Mouse (Mus musculus) neural tube, embryonic 12.5 days (tissue): ENCODE measurements around the gene Eif2b5. TPM values are rescaled to one million over a fixed set of nuclear protein-coding genes. Genes with fewer than 3 reads are reported as not detected.

Experiments
- ATAC-seq: fragments of 200-750 bp; cut with Nextera tagmentation; 2 replicates; pipeline ENCODE4 v1.8.0; 2017; ENCODE audit warnings: low read depth, mild to moderate bottlenecking, moderate TSS enrichment, moderate library complexity; ENCODE audit not compliant: low FRiP score
- H3K27ac ChIP-seq: fragments of 300-500 bp; sonication (generic); 2 replicates; pipeline ENCODE4 v1.5.1; 2016
- H3K27me3 ChIP-seq: fragments of 300-500 bp; sonication (generic); replicated peaks from 2 replicates; pipeline ENCODE4 v1.6.1; 2016; ENCODE audit warnings: mild to moderate bottlenecking
- H3K36me3 ChIP-seq: fragments of 300-500 bp; sonication (generic); 2 replicates; pipeline ENCODE4 v1.6.1; 2016; ENCODE audit warnings: mild to moderate bottlenecking
- H3K4me1 ChIP-seq: fragments of 300-500 bp; sonication (generic); 2 replicates; pipeline ENCODE4 v1.6.1; 2016
- H3K4me2 ChIP-seq: fragments of 300-500 bp; sonication (generic); replicated peaks from 2 replicates; pipeline ENCODE4 v1.6.1; 2016; ENCODE audit warnings: mild to moderate bottlenecking
- H3K4me3 ChIP-seq: fragments of 300-500 bp; sonication (generic); 2 replicates; pipeline ENCODE4 v1.5.1; 2016
- H3K9ac ChIP-seq: fragments of 300-500 bp; sonication (generic); 2 replicates; pipeline ENCODE4 v1.6.1; 2016; ENCODE audit warnings: mild to moderate bottlenecking
- H3K9me3 ChIP-seq: fragments of 300-500 bp; sonication (generic); 2 replicates; pipeline ENCODE4 v1.6.1; 2016; ENCODE audit warnings: mild to moderate bottlenecking
- WGBS: fragments of 180-500 bp; shearing (Covaris S2); methylation state at CpG from one replicate; pipeline ENCODE4 v1.1.7; 2016; 5-methylcytosine and 5-hydroxymethylcytosine counted together
- polyA plus RNA-seq: library from polyadenylated mRNA; unstranded; fragments of >200 nt; fragmentation: Nextera tagmentation; extraction: Ambion mirVana; gene quantifications from 2 replicates; pipeline ENCODE4 v1.2.1, GENCODE M21; 2016

The Eif2b5 gene
- polyA plus RNA-seq, 1 experiment from 2014 or later: 121 TPM

DNA sequence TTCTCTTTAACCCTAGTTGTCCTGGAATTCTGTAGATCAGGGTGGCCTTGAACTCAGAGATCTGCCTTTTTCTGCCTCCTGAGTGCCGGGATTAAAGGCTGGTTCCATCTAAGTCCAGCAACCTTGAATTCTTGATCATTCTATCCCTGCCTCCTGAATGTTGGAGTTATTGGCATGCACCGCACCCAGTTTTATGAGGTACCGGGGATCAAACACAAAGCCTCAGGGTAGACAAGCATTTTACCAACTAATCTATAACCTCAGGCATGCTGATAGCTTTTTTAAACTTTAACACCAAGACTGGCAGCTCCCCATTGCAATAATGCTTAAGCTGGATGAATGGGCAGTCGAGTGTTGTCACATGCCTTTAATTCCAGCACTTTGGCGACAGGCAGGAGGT is 48.8 kb downstream of the Eif2b5 start:
- H3K4me2 ChIP-seq: peak overlapping the region; percentile 92
- H3K4me3 ChIP-seq: peak overlapping the region; percentile 74; the same call in 1 of the 2 replicates
- whole genome bisulfite sequencing: 61% methylated on average over 5 of the region's 5 CpGs
- peaks cover 55% of the 10 kb centered on the region for H3K36me3 ChIP-seq
- H3K4me1 ChIP-seq: peaks cover 17% of the 10 kb centered on the region
- no peak overlapping the region for H3K27ac ChIP-seq
- H3K27me3 ChIP-seq: no peaks in the 10 kb centered on the region
- no peak for ATAC-seq
- no peaks in the 10 kb centered on the region for H3K9me3 ChIP-seq
- H3K9ac ChIP-seq: 0 out of 2 replicates have a peak overlapping the region, but pooled peaks have one; percentile 3

DNA sequence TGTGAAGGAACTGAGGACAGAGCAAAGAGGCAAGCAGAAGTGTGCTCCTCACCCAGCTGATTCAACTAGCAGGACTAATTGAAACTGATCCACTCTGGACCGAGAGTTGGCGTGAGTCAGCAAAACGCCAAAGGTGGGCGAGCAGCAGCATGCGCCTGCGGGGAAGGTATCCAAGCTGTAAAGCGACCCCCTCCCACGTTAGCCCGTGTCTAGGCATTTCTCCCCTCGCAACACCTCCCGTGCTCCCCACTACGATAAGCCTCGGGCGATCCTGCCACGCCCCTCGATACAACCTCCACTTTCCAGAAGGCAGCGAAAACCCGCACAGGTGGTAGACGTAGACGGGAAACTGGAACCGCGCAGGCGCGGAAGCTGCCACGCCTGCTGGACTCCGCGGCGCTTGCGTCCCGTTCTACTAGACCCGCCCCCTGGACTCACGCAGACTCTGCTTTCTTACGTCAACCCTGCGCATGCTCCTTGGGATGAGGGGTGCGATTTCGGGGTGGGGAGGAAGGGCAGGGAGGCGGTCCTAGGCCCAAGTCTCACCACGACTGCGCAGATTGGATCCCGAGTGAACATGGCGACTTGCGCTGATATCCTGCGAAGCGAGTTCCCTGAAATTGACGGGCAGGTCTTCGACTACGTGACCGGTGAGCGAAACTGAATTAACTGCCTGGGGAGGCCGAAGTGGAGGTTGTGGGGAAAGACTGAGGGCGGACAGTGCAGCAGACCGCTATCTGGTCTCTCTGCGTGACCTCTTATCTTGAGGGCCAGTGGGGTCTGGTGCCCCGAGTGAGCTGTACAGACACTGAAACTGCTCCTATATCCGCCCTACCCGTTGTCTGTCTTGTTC is 49.7 kb downstream of the Eif2b5 start, which contains the start of gene Abcf3:
Gene Abcf3, plus strand, starts transcription at position 482 of the 853 bp plus-strand sequence.
- Histone ChIP-seq H3K36me3 (peaks cover 56% of the 10 kb centered on the region), H3K4me1 (peaks cover 17% of the 10 kb centered on the region), H3K27ac (no peak within 1 kb of the TSS), H3K4me2 (peak within 1 kb of the TSS; percentile 92), H3K27me3 (no peaks in the 10 kb centered on the region), H3K9me3 (no peaks in the 10 kb centered on the region), H3K4me3 (peak within 1 kb of the TSS; percentile 74), H3K9ac (peak within 1 kb of the TSS; percentile 82)
- ATAC-seq: peak; percentile 98
- under 1% methylated on average over 56 of the region's 56 CpGs for WGBS

DNA sequence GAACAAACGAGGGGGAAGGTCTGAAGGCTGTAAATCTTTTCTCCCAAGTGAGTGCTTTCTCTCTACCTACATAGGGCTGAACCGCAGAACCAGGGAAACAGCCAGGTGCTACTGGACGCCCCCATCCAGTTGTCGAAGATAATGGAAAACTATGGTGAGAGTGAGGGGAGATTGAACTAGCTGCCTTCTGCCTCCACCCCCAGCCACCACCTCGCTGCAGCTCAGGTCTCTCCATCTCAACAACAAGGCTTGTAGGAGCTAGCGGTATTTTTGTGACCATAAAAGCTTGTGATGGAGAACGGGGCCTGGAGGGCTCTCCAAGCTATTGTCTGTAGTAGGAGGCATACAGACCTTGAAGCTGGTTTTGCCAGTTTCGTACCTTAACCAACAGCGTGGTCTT is 50.5 kb downstream of the Eif2b5 start:
- Histone ChIP-seq H3K9me3 (no peaks in the 10 kb centered on the region), H3K4me3 (peak overlapping the region; percentile 74), H3K9ac (peak overlapping the region; percentile 82), H3K4me2 (peak overlapping the region; percentile 92), H3K27me3 (no peaks in the 10 kb centered on the region), H3K4me1 (peaks cover 17% of the 10 kb centered on the region), H3K27ac (no peak overlapping the region), H3K36me3 (peaks cover 57% of the 10 kb centered on the region)
- 48% methylated on average over 9 of the region's 9 CpGs for WGBS
- no peak for ATAC-seq

DNA sequence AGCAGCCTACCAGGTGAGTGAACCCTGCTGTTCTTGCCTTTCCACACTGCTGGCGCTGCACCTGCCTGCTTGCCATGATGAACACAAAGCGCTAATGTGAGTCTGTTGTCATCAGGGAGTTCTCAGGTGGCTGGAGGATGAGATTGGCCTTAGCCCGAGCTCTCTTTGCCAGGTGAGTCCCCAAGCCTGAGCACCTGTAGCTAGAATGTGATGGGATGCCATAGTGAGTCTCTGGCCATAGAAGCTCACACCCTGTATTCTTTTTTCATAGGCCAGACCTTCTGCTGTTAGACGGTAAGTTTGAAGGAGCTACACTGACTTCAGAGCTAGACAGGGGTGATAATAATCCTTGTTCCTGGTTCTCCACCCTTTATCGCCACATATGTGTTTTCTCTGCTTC is 53.1 kb downstream of the Eif2b5 start:
- no peak overlapping the region for H3K4me3 ChIP-seq
- no peaks in the 10 kb centered on the region for H3K9me3 ChIP-seq
- no peak overlapping the region for H3K4me2 ChIP-seq
- peaks cover 17% of the 10 kb centered on the region for H3K4me1 ChIP-seq
- H3K27me3 ChIP-seq: no peaks in the 10 kb centered on the region
- no peak for ATAC-seq
- 96% methylated on average over 5 of the region's 5 CpGs for WGBS
- H3K9ac ChIP-seq: no peak overlapping the region
- H3K27ac ChIP-seq: no peak overlapping the region
- peaks cover 50% of the 10 kb centered on the region for H3K36me3 ChIP-seq

DNA sequence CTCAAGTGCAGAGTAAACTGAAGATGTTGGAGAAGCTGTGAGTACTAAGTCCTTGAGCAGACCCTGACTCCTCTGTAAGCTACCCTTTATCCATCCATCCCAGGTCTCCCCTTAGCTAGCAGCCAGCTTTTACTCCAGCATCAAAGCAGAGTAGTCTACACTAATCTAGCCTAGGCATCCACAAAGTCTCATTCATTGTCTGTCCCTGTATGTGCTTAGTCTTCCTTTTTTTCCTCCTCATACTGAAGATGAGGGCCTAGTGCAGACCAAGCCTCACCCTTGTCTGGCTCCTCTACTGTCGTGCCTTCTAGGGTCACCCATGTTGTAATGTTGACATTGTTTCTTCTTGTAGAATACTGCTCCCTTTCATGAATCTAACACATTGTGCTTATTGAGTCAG is 54.0 kb downstream of the Eif2b5 start:
- H3K27ac ChIP-seq: no peak overlapping the region
- no peak for ATAC-seq
- WGBS: 87% methylated on average over 1 of the region's 1 CpGs
- no peak overlapping the region for H3K4me3 ChIP-seq
- H3K4me2 ChIP-seq: no peak overlapping the region
- H3K9me3 ChIP-seq: no peaks in the 10 kb centered on the region
- no peak overlapping the region for H3K9ac ChIP-seq
- peaks cover 54% of the 10 kb centered on the region for H3K36me3 ChIP-seq
- no peaks in the 10 kb centered on the region for H3K27me3 ChIP-seq
- peaks cover 14% of the 10 kb centered on the region for H3K4me1 ChIP-seq

DNA sequence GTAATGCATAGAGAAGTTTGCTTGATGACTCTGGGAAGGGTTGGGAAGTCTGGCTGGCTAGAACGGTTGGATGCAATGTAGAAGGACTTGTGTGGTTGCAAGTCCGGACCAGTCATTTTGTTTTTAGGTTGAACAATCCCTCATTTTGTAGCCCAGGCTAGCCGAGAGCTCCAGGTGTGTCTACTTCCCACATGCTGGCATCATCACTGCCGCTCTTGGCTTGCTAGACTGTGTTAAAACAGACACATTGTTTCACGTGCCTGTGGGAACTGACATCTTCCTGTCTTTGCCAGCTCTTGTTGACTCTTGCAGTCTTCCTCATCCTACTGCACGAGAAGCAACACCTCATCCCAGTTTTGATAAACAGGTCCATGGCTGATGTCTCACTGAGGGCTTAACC is 56.4 kb downstream of the Eif2b5 start:
- H3K27me3 ChIP-seq: no peaks in the 10 kb centered on the region
- no peaks in the 10 kb centered on the region for H3K9me3 ChIP-seq
- no peak overlapping the region for H3K4me2 ChIP-seq
- H3K9ac ChIP-seq: no peak overlapping the region
- ATAC-seq: no peak
- H3K36me3 ChIP-seq: peaks cover 78% of the 10 kb centered on the region
- no peaks in the 10 kb centered on the region for H3K4me1 ChIP-seq
- WGBS: 92% methylated on average over 6 of the region's 6 CpGs
- H3K4me3 ChIP-seq: no peak overlapping the region
- no peak overlapping the region for H3K27ac ChIP-seq

DNA sequence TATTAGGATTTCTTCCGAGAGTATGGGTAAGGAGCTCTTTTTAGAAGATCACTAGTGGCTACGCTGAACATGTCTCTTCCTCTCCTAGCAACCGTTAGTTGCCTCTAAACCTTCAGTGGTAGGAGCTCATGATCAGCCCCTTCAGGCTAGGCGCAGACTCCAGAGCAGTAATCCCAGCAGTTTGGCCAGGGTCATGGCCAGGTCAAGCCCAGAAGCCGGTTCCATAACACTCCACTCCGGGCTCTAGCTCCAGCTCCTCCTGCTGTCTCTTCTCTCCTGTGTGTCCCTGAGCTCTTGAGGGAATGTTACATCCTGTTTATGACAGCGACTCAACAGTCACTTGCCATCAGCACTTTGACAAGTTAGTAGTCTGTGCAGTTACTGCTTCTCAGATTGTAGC is 58.8 kb downstream of the Eif2b5 start:
- Histone ChIP-seq H3K4me3 (no peak overlapping the region), H3K9ac (no peak overlapping the region), H3K4me2 (no peak overlapping the region), H3K4me1 (no peaks in the 10 kb centered on the region), H3K36me3 (peaks cover 79% of the 10 kb centered on the region), H3K9me3 (no peaks in the 10 kb centered on the region), H3K27ac (no peak overlapping the region), H3K27me3 (no peaks in the 10 kb centered on the region)
- ATAC-seq: no peak
- WGBS: 72% methylated on average over 7 of the region's 7 CpGs

Other genes with a start within 250 kb of the Eif2b5 start
- 91.7 and 98.8 TPM in 2 replicates for gene Parl, start 196.4 kb upstream of the Eif2b5 start, polyA plus RNA-seq
- gene Cyp2ab1, start 173.4 kb upstream of the Eif2b5 start, polyA plus RNA-seq: not detected in 2 replicates
- gene Abcc5, start 72.4 kb upstream of the Eif2b5 start, polyA plus RNA-seq: 121 and 131 TPM in 2 replicates
- gene Dvl3, start 18.2 kb downstream of the Eif2b5 start, polyA plus RNA-seq: 48.2 and 54.9 TPM in 2 replicates
- 922 and 966 TPM in 2 replicates for gene Ap2m1, start 36.7 kb downstream of the Eif2b5 start, polyA plus RNA-seq
- 70.9 and 81.2 TPM in 2 replicates for gene Abcf3, start 49.8 kb downstream of the Eif2b5 start, polyA plus RNA-seq
- 12.7 and 14.0 TPM in 2 replicates for gene Vwa5b2, start 90.7 kb downstream of the Eif2b5 start, polyA plus RNA-seq
- gene Eef1akmt4, start 112.8 kb downstream of the Eif2b5 start, polyA plus RNA-seq: 18.7 and 21.2 TPM in 2 replicates
- not detected in 2 replicates for gene Gm49333, start 112.8 kb downstream of the Eif2b5 start, polyA plus RNA-seq
- 43.3 and 44.5 TPM in 2 replicates for gene Alg3, start 112.9 kb downstream of the Eif2b5 start, polyA plus RNA-seq
- 11.9 and 12.3 TPM in 2 replicates for gene Camk2n2, start 122.5 kb downstream of the Eif2b5 start, polyA plus RNA-seq
- 6.9 and 8.0 TPM in 2 replicates for gene Ece2, start 131.0 kb downstream of the Eif2b5 start, polyA plus RNA-seq
- gene Psmd2, start 152.8 kb downstream of the Eif2b5 start, polyA plus RNA-seq: 412 and 424 TPM in 2 replicates
- 183 and 190 TPM in 2 replicates for gene Eif4g1, start 169.5 kb downstream of the Eif2b5 start, polyA plus RNA-seq
- 20.8 and 24.3 TPM in 2 replicates for gene Fam131a, start 194.4 kb downstream of the Eif2b5 start, polyA plus RNA-seq
- gene Polr2h, start 218.8 kb downstream of the Eif2b5 start, polyA plus RNA-seq: 85.4 and 85.5 TPM in 2 replicates
- 40.8 and 43.3 TPM in 2 replicates for gene Clcn2, start 218.9 kb downstream of the Eif2b5 start, polyA plus RNA-seq
- gene Chrd, start 234.3 kb downstream of the Eif2b5 start, polyA plus RNA-seq: 7.0 and 8.0 TPM in 2 replicates
- gene Thpo, start 235.7 kb downstream of the Eif2b5 start, polyA plus RNA-seq: 1.2 and 1.3 TPM in 2 replicates